Mouse (Mus musculus): ENCODE data around the gene Cbx6.

The Cbx6 gene

DNA sequence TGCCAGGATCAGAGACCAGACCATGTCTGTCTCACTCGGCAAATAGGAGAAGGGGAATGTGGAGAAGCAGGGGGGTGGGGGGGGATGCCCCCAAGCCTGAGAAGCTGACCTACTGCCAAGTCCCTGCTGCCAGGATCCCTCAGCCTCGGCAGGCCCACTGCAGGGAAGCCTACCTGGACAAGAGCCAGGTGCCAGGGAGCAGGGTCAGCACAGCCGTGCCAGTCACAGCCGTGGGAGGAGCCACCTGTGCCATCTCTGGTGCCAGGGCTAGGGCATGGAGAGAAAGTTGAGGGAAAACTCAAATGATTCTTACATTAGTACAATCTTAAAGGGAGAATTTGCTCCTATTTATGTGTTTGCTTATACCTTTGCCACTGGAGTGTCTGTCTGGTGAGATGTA lies 32.2 kb downstream of the Cbx6 start:
- DNase-seq = peak; percentile 85

GRCm38 (mm10) chr15:79801646-79802045 lies 32.8 kb downstream of the Cbx6 start:
- peak; percentile 51 for DNase-seq

GRCm38 (mm10) chr15:79800701-79801100 lies 33.8 kb downstream of the Cbx6 start:
- DNase-seq = peak; percentile 54

GRCm38 (mm10) chr15:79798591-79798990 lies 35.9 kb downstream of the Cbx6 start:
- peak; percentile 31 for DNase-seq

DNA sequence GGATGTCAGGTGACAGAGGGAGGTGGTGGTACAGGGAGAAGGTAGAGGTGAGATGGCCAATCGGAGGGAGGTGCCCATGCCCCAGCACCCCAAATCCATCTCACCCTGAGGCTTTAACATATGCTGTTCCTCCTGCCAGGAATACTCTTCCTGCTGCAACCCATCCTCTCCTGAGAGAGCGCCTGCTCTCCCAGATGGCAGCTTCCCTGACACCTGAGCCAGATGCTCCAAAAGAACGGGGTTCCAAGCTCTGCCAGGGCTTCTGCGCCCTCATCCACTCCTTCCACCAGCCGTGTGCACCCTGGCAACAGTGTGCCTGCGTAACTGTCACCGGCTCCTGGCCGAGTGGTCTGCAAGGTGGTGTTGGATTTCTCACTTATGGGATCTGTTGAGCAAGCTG lies 36.8 kb downstream of the Cbx6 start:
- peak; percentile 62 for DNase-seq

- DNase-seq = peak; percentile 53
These were observed 37.4 kb downstream of the Cbx6 start for GRCm38 (mm10) chr15:79797096-79797495.

DNA sequence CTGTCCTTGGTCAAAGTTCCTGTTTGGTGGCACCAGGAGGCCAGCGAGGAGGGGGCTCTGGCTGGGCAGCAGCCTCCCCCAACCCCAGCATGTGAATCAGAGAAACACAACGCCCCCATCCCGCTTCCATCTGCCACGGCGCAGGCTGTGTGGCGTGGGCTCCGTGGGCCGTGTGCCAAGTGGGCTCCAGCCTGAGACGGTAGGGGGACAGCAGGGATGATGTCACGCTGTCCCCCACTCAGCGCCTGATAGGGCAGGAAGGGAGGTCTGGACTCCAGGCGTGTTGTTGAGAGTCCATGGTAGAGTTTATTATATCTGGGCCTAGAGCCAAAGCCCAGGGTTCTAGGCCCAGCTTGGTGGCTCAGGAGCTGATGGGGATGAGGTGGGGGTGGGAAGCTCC lies 38.2 kb downstream of the Cbx6 start:
- DNase-seq = peak; percentile 50

- peak; percentile 38 for DNase-seq
These were observed 40.3 kb downstream of the Cbx6 start for GRCm38 (mm10) chr15:79794173-79794572.

DNA sequence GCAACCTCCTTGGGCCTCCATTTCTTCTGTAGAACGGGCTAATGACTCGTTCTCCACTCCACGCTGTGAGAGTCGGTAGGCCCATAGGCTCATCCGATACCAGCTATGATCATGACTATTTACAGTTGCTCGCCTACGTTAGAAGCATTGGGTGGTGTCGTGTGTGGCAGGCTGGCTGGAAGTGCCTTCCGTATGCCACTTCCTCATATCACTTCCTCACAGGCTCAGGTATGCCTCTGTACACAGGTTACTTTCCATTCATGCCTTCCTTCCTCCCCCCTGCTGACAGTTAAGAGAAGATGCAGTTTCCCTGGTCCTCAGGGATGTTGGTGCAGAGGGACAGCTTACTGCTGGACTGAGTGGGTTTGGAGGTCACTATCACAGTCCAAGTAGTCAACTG lies 41.4 kb downstream of the Cbx6 start:
- peak; percentile 18 for DNase-seq

DNA sequence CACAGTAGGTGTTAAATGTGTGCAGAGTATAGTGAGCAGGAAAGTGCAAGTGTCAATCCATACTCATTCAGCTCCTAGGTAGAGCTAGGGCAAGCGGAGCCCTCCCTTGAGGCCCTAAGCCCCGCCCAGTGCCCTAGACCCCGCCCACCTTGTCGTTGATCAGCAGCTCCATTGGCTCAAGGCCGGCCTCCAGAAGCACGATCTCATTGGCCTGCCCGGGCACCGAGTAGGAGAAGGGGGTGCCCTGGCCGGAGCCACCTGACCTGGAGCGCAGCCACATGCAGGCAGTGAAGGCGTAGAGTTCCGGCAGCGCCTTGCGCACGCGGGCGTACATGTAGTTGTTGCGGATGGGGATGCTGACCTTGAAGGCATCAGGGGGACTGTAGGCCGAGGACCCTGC lies 42.0 kb downstream of the Cbx6 start:
- DNase-seq = peak; percentile 77

DNA sequence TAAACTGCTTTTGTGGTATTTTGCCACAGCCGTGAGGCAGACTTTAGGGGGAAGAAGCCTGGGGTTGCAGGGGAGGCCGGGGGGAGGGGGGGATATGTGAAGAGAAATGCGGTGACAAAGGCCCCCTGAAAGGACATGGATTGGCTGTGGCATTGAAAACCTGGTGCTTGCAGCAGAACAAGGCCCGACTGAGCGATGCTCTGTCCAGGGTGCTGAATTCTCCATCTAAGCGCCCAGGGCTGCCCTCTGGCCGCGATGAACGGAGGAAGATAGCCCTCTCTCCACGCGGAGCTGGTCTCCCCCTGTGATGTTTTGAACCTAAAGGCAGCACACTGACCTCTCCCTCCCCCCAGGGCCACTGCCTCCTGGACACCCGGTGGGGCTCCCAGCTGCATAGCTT lies 43.0 kb downstream of the Cbx6 start:
- DNase-seq = peak; percentile 42

DNA sequence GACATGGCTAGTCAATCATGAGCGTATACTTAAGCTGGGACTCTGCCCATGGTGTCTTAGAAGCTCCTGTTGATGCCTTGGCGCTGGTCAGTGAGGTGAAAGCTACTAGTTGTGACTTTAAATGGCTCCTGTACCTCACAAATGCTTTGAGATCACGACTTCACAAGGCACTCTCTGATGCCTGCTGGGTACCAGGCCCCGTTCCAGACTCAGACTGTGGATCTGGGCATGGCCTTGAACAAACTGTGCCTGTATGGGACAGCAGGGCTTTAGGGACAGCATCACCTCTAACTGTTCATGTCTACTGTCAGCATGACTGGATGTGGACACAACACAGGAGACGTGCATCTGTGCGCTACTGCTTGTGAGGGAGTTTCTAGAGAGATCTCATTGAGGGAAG lies 43.6 kb downstream of the Cbx6 start:
- no peak for DNase-seq

GRCm38 (mm10) chr15:79790111-79790510 lies 44.4 kb downstream of the Cbx6 start:
- peak; percentile 74 for DNase-seq

DNA sequence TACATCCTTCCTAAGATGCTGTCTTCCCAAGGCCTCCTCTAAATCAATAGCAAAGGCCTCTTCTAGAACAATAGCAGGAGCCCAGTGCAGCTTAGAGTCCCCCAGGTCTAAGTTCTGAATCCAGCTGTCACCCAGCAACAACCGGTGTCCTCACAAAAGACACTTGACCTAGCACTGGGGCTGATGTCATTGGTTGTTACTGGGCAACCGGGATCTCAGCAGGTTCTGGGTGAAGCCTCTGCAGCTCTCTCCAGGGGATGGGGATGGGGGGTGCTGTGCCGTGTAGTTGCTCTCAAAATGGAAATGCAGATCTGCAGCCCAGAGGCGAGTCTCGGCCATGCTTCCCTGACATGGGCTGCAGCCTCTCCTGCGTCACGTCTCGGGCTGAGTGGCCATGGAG lies 46.7 kb downstream of the Cbx6 start:
- peak; percentile 16 for DNase-seq

DNA sequence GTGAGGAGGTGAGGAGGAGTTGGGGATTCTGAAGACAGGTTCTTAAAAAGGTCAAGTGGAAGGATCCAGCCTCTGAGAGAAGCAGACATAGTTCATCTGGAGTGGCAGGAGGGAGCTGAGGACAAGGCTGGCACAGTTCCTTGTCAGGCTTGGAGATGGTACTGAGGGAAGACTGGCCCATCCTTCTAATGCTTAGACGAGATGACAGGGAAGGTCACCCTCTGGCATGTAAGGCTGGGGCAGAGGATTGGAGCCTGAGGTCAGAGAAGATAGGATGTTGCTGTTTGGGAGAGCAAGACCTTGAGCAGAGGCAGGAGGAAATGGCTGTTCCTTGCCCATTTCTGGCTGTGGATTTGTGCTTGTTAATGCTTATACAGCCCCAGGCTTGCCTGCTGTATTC lies 49.4 kb downstream of the Cbx6 start:
- peak; percentile 33 for DNase-seq

GRCm38 (mm10) chr15:79777749-79778148 lies 56.7 kb downstream of the Cbx6 start, which contains the start of gene Dnal4:
Dnal4 (minus strand) TSS chr15:79777849.
- DNase-seq = no peak

GRCm38 (mm10) chr15:79775662-79776061 lies 58.8 kb downstream of the Cbx6 start:
- no peak for DNase-seq

GRCm38 (mm10) chr15:79774117-79775027 lies 60.1 kb downstream of the Cbx6 start:
- peak; percentile 98 for DNase-seq
